Mouse (Mus musculus) embryo, embryonic 11 days (tissue): ENCODE data around the gene Fam20c.

ENCODE experiments used
- DNase-seq: peaks from one replicate; pipeline ENCODE4 v3.0.0-alpha.2; 2015

Gene Fam20c

GRCm38 (mm10) chr5:138756311-138757085 lies 2.2 kb downstream of the Fam20c start:
- peak; percentile 28 for DNase-seq

DNA sequence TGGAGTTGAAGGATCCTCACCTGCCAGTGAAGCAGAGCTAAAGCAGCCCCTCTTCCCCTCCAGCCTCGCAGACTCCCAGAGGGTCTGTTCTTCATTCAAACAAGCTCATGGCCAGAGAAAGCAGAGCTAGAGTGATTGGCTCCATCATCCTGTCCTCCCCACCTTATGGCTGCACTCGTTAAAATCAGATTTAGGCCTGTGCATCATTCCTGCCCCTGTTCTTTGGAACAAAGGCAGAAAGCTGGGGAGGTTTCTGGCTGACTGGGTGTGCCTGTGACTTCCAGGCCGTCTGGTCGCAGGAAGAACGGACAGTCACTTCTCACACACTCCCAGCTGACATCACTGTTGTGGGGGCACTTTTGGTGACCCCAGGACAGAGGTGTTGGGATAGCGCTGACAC lies 2.8 kb downstream of the Fam20c start:
- no peak for DNase-seq

- DNase-seq = no peak
These were observed 3.3 kb downstream of the Fam20c start for GRCm38 (mm10) chr5:138757616-138758015.

DNA sequence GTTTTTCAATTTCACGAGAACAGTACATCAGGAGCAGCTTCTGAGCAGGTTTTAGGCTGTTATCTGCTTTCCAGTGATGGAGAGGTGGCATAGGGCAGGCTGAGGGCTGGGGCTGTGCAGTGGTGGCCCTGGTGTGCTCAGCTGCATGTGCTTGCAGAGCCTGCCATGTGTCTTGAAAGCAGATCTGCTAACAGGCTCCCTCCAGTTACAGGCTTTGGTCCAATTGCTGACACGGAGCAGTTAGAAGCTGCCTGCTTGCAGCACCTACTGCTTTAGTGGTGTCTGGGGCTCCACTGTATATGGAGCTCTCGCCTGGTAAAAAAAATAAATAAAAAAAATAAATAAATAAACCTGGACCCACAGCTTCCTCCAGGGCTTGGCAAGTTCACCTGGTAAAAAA lies 4.2 kb downstream of the Fam20c start:
- no peak for DNase-seq

DNA sequence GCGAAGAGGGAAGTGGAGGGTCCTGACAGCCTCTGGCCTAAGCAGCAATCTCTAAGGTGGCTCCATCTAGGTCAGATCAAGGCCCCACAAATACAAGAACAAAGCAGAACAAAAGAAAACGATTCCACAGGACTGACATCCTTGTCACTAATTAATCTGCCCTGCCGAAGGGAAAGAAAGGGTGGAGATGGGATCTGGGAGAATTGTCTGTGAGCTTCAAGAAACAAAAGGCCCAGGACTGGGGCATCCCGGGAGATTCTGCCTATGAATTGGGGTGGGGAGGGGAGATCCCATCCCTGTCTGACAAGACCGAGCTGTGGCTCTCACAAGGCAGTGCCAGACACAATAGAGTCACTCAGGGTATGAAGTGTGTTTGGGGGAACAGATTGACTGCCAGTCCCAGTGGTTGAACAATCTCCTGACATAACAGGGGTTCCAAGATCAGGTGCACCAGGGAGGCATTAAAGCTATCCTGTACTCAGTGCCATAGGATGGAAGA lies 7.6 kb downstream of the Fam20c start:
- no peak for DNase-seq

DNA sequence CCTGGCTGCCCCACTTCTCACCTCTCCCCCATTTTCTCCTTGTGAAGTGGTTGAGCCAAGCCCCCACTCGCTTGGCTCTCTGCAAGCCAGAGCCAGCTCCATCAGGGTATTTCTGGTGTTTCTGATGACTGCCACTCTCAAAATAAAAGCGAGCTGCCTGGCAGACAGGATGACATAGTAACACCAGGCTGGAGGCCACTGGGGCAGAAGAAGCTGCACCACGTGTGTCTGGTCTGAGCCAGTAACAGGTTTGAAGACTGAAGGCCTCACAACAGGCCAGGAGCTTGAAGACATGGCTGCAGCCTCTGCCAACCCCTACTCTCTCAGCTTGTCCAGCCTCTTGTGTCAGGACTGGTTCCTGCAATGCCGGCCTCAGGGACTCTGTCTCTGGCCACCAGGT lies 8.0 kb downstream of the Fam20c start:
- no peak for DNase-seq

DNA sequence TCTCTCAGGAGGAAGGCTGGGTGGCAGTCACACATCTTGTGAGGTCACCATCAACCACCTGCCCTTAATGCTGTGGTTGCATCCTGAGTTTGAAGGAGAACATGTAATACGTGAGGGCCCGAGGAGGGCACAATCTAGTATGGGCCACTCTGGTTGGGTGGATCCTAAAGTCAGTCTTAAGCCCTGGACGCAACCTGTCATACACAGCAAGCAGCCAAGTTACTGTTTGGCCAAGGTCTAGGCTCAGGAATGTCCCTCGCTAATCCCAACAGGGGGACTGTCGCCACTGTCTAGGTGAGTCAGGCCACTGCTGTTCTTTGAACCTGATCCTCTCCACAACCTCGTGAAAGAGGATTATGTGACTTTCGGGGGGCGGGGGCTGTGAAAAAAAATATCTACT lies 10.3 kb downstream of the Fam20c start:
- no peak for DNase-seq

DNA sequence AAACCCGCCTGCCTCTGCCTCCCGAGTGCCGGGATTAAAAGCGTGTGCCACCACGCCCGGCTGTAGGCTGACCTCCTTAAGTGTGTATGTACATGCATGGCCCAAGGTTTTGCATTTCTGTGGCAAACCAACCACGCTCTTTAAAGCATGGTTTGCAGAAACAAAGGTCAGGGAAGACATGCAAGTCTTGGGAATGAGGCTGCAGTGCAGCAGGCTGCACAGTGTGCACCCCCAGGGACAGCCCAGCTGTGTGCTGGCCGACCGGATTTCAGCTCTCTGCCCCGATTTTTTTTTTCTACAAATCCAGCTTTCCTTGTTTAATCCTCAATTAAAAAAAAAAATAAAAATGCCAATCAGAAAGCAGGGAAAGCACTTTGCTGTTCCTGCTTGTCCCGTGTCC lies 13.3 kb downstream of the Fam20c start:
- no peak for DNase-seq

DNA sequence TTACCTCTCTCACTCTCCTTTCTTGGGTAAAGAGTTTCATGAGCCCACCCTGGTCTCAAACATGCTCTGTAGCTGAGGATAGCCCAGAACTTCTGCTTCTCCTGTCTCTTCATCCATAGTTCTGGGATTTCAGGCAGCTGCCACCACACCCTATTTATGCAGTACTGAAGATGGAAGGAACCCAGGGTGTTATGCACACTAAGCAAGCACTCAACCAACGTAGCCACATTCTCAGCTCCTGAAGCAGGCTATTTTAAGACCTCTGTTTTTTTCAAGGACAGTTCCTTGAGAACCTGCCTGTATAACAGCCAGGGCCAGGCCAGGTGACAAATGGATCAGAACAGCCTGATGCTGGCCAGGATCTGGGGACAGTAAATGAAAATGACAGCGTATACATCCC lies 14.4 kb downstream of the Fam20c start:
- DNase-seq = no peak

DNA sequence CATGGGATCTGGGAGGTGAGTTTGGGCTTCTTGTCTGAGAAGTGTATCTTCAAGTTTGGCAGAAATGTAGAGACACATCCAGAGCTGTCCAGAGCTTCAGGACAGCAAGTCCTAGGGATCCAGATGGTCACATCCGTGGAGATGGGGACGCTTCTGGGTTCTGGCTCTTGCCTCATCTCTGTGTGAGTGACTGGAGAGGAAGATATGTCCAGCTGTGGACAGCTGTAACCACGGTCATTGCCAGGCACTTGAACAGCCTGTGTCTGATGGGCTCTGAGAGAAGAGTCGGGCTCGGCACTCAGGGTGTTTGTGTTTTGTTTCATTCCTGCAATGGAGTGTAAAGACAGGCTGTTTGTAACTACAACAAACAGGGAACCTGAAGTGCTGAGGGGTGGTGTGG lies 14.8 kb downstream of the Fam20c start:
- DNase-seq = no peak

- no peak for DNase-seq
These were observed 20.8 kb downstream of the Fam20c start for GRCm38 (mm10) chr5:138775096-138775495.

- DNase-seq = no peak
These were observed 22.0 kb downstream of the Fam20c start for GRCm38 (mm10) chr5:138776346-138776745.

GRCm38 (mm10) chr5:138778731-138779463 lies 24.6 kb downstream of the Fam20c start:
- DNase-seq = peak; percentile 61

DNA sequence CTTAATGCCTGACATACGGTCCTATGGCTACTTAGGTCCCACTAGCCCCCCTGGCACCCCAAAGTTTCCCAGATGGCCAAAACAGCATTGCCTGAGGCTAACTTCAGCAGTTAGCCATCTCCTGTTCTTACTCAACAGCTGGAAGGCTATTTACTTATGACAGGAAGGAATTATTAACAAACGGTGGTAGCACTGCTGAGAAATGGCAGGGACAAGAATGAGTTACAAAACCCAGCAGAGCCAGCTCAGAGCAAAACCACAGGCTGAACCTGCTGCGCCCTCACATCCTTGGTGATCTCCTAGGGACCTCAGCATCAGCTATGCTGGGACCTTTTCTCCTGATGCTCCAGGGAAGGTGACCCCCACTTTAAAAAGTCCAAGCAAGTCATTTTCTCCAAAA lies 25.3 kb downstream of the Fam20c start:
- no peak for DNase-seq

- DNase-seq = no peak
These were observed 28.4 kb downstream of the Fam20c start for GRCm38 (mm10) chr5:138782697-138783096.

GRCm38 (mm10) chr5:138783181-138783580 lies 28.9 kb downstream of the Fam20c start:
- no peak for DNase-seq

- DNase-seq = no peak
These were observed 31.7 kb downstream of the Fam20c start for GRCm38 (mm10) chr5:138785986-138786515.

GRCm38 (mm10) chr5:138787648-138788047 lies 33.3 kb downstream of the Fam20c start:
- no peak for DNase-seq

- DNase-seq = no peak
These were observed 34.3 kb downstream of the Fam20c start for GRCm38 (mm10) chr5:138788481-138789211.

DNA sequence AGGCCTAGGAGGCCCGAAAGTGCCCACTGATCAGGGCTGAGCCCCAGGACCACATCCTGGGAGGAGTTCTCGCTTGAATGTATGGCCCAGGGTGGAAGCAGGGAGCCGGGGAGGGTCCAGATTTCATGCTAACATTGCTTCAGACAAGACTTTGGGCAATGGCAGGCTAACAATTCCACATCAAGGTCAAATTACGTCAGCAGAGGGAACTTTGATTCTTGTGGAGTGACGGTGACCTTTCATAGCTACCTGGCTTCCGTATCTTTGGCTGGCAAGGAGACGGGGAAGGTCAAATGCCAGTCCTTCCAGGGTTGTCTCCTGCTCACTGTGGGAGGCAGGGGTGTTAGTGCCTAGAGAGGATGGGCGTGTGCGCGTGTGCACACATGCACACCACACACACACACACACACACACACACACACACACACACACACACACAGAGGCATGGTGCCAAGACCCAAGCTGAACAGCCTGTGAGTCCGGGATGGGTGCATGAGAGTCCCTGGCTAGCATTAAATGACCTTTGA lies 36.7 kb downstream of the Fam20c start:
- no peak for DNase-seq

- no peak for DNase-seq
These were observed 47.3 kb downstream of the Fam20c start for GRCm38 (mm10) chr5:138801588-138802116.

DNA sequence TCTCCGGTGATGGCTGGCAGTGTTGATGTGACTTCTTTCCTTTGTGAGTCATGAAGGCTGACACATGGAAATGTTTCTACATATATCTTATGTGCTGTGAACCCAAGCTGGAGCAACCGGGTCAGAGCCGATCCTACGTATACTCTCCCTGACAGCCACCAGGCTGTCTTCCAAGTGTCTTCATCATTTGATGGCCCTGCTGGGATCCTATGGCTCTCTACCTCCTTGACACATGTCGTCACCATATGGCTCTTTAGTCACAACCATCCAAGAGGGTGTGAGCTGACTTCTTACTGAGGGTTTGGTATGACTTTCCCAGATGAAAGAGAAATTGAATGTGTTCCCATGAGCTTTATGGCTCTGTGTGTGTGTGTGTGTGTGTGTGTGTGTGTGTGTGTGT lies 50.0 kb downstream of the Fam20c start:
- no peak for DNase-seq

DNA sequence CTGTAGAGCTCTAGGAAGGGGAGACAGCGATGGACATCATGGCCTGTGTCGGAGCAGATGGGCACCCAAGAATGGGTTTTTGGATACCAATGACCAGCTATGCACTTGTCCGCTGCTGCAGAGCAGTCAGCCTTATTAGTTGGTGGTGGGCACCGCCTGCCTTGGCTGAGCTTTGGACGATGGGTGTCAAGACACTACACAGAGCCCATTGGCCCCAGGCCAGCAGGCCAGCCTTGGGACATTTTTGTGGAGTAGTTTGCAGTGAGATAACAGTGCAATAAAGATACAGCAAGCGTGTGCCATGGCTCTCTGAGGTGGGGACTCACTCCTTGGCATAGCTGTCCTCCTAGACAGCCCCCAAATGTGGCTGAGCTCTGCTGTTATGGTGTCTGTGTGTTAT lies 55.5 kb downstream of the Fam20c start:
- DNase-seq = no peak
